Mouse (Mus musculus) erythroblast, embryonic 14.5 days (primary cell): ENCODE measurements around the gene Apoa2. TPM values are rescaled to one million over a fixed set of nuclear protein-coding genes. Genes with fewer than 3 reads are reported as not detected.

Experiments
- H3K27me3 ChIP-seq: 2 replicates; pipeline ENCODE4 v1.6.1; 2012; ENCODE audit warnings: inconsistent platforms; ENCODE audit not compliant: control insufficient read depth
- H3K36me3 ChIP-seq: 2 replicates; pipeline ENCODE4 v1.6.1; 2012; ENCODE audit warnings: mild to moderate bottlenecking, inconsistent platforms; ENCODE audit not compliant: control insufficient read depth
- H3K4me1 ChIP-seq: 2 replicates; pipeline ENCODE4 v1.6.1; 2012; ENCODE audit warnings: inconsistent platforms; ENCODE audit not compliant: control insufficient read depth
- H3K4me3 ChIP-seq: replicated peaks from 2 replicates; pipeline ENCODE3; 2012; ENCODE audit warnings: moderate library complexity, mild to moderate bottlenecking, inconsistent platforms
- H3K9me3 ChIP-seq: 2 replicates; pipeline ENCODE4 v1.6.1; 2012; ENCODE audit warnings: low read length, inconsistent platforms, mixed read lengths; ENCODE audit not compliant: control insufficient read depth
- GATA1 ChIP-seq: IDR thresholded peaks from 2 replicates; pipeline ENCODE4 v1.6.1; 2012; ENCODE audit warnings: low read length, inconsistent platforms, mixed read lengths
- TAL1 ChIP-seq: IDR thresholded peaks from 3 replicates; pipeline ENCODE4 v1.6.1; 2012; ENCODE audit warnings: low read length, inconsistent platforms, mixed read lengths
- polyA plus RNA-seq: library from polyadenylated mRNA; stranded (reverse); fragments of >175 nt; gene quantifications from 2 replicates; pipeline ENCODE4 v1.2.3, GENCODE M21; 2012

Apoa2 gene
- polyA plus RNA-seq, 1 experiment: 0.42 TPM

GRCm38 (mm10) chr1:171190832-171191231, 34.0 kb upstream of the Apoa2 start:
- Histone ChIP-seq H3K27me3 (peaks cover 73% of the 10 kb centered on the region), H3K9me3 (no peaks in the 10 kb centered on the region), H3K36me3 (no peaks in the 10 kb centered on the region), H3K4me1 (no peaks in the 10 kb centered on the region; the same call in 1 of the 2 replicates), H3K4me3 (no peak overlapping the region)
- TF ChIP-seq TAL1 (no peak), GATA1 (no peak)

GRCm38 (mm10) chr1:171192283-171192682, 32.6 kb upstream of the Apoa2 start:
- H3K4me3 ChIP-seq: no peak overlapping the region
- H3K36me3 ChIP-seq: no peaks in the 10 kb centered on the region
- H3K4me1 ChIP-seq: no peaks in the 10 kb centered on the region; the same call in 1 of the 2 replicates
- H3K27me3 ChIP-seq: peaks cover 88% of the 10 kb centered on the region
- no peaks in the 10 kb centered on the region for H3K9me3 ChIP-seq
- TF ChIP-seq TAL1: no peak
- no peak for TF ChIP-seq GATA1

GRCm38 (mm10) chr1:171193093-171193840, 31.6 kb upstream of the Apoa2 start:
- no peak for TF ChIP-seq TAL1
- TF ChIP-seq GATA1: no peak
- Histone ChIP-seq H3K36me3 (no peaks in the 10 kb centered on the region), H3K27me3 (peaks cover 86% of the 10 kb centered on the region), H3K9me3 (no peaks in the 10 kb centered on the region), H3K4me1 (no peaks in the 10 kb centered on the region; the same call in 1 of the 2 replicates), H3K4me3 (no peak overlapping the region)

- Histone ChIP-seq H3K36me3 (no peaks in the 10 kb centered on the region), H3K9me3 (no peaks in the 10 kb centered on the region), H3K4me3 (no peak overlapping the region), H3K27me3 (peaks cover 87% of the 10 kb centered on the region), H3K4me1 (no peaks in the 10 kb centered on the region; the same call in 1 of the 2 replicates)
- TF ChIP-seq TAL1: no peak
Observed at GRCm38 (mm10) chr1:171193911-171194830, 30.7 kb upstream of the Apoa2 start.

GRCm38 (mm10) chr1:171195046-171195822, 29.6 kb upstream of the Apoa2 start:
- no peak for TF ChIP-seq TAL1
- TF ChIP-seq GATA1: no peak
- Histone ChIP-seq H3K9me3 (no peaks in the 10 kb centered on the region), H3K4me3 (no peak overlapping the region), H3K36me3 (no peaks in the 10 kb centered on the region), H3K27me3 (peaks cover 81% of the 10 kb centered on the region), H3K4me1 (peaks cover 3% of the 10 kb centered on the region)

- H3K4me3 ChIP-seq: peak within 1 kb of the TSS; percentile 25
- H3K9me3 ChIP-seq: no peaks in the 10 kb centered on the region
- TF ChIP-seq TAL1 (no peak), GATA1 (no peak)
- no peaks in the 10 kb centered on the region for H3K36me3 ChIP-seq
- peaks cover 74% of the 10 kb centered on the region for H3K27me3 ChIP-seq
- peaks cover 3% of the 10 kb centered on the region for H3K4me1 ChIP-seq
Observed at GRCm38 (mm10) chr1:171195887-171196397, 28.9 kb upstream of the Apoa2 start, which contains the start of gene Pcp4l1. Gene Pcp4l1, minus strand, starts transcription at chr1:171196268.

GRCm38 (mm10) chr1:171199532-171199931, 25.3 kb upstream of the Apoa2 start:
- peaks cover 38% of the 10 kb centered on the region for H3K27me3 ChIP-seq
- peaks cover 3% of the 10 kb centered on the region for H3K4me1 ChIP-seq
- TF ChIP-seq TAL1 (no peak), GATA1 (no peak)
- H3K4me3 ChIP-seq: no peak overlapping the region
- H3K9me3 ChIP-seq: no peaks in the 10 kb centered on the region
- H3K36me3 ChIP-seq: no peaks in the 10 kb centered on the region

- H3K4me3 ChIP-seq: no peak overlapping the region
- H3K36me3 ChIP-seq: no peaks in the 10 kb centered on the region
- no peaks in the 10 kb centered on the region for H3K9me3 ChIP-seq
- H3K4me1 ChIP-seq: peaks cover 9% of the 10 kb centered on the region
- no peak for TF ChIP-seq TAL1
- no peak for TF ChIP-seq GATA1
- H3K27me3 ChIP-seq: peaks cover 26% of the 10 kb centered on the region
Observed at GRCm38 (mm10) chr1:171200769-171201168, 24.1 kb upstream of the Apoa2 start.
